Mouse (Mus musculus) liver, embryonic 12.5 days (tissue): Measurements from ENCODE around the gene Tulp4. TPM values are rescaled to one million over a fixed set of nuclear protein-coding genes. Genes with fewer than 3 reads are reported as not detected.
"Not testable (repeated sequence)": the region's sequence is repeated elsewhere in the genome, so short reads cannot be mapped to it uniquely, and the experiment has no call there.

Experiments used
- ATAC-seq: fragments of 200-750 bp; cut with Nextera tagmentation; 2 replicates; pipeline ENCODE4 v1.8.0; 2017; ENCODE audit warnings: moderate number of reproducible peaks, mild to moderate bottlenecking, moderate library complexity
- H3K27ac ChIP-seq: fragments of 300-500 bp; sonication (generic); 2 replicates; pipeline ENCODE4 v1.5.1; 2016; ENCODE audit warnings: mild to moderate bottlenecking
- H3K27me3 ChIP-seq: fragments of 300-500 bp; sonication (generic); replicated peaks from 2 replicates; pipeline ENCODE4 v1.6.1; 2016; ENCODE audit warnings: mild to moderate bottlenecking, moderate library complexity
- H3K36me3 ChIP-seq: fragments of 300-500 bp; sonication (generic); 2 replicates; pipeline ENCODE4 v1.6.1; 2016; ENCODE audit warnings: mild to moderate bottlenecking, moderate library complexity
- H3K4me1 ChIP-seq: fragments of 300-500 bp; sonication (generic); 2 replicates; pipeline ENCODE4 v1.6.1; 2016
- H3K4me2 ChIP-seq: fragments of 300-500 bp; sonication (generic); 2 replicates; pipeline ENCODE4 v1.6.1; 2016; ENCODE audit warnings: mild to moderate bottlenecking, moderate library complexity
- H3K4me3 ChIP-seq: fragments of 300-500 bp; sonication (generic); 2 replicates; pipeline ENCODE4 v1.5.1; 2016; ENCODE audit warnings: mild to moderate bottlenecking, moderate library complexity
- H3K9ac ChIP-seq: fragments of 300-500 bp; sonication (generic); 2 replicates; pipeline ENCODE4 v1.6.1; 2016; ENCODE audit warnings: mild to moderate bottlenecking, moderate library complexity
- H3K9me3 ChIP-seq: fragments of 300-500 bp; sonication (generic); replicated peaks from 2 replicates; pipeline ENCODE4 v1.6.1; 2016; ENCODE audit warnings: mild to moderate bottlenecking, moderate library complexity
- WGBS: fragments of 180-500 bp; shearing (Covaris S2); methylation state at CpG from one replicate; pipeline ENCODE4 v1.1.7; 2016; ENCODE audit not compliant: insufficient replicate concordance; 5-methylcytosine and 5-hydroxymethylcytosine counted together
- polyA plus RNA-seq: library from polyadenylated mRNA; unstranded; fragments of >200 nt; fragmentation: Nextera tagmentation; extraction: Ambion mirVana; gene quantifications from 2 replicates; pipeline ENCODE4 v1.2.1, GENCODE M21; 2016

Tulp4 gene
- polyA plus RNA-seq, 1 experiment from 2014 or later = 40.1 TPM

- H3K4me1 ChIP-seq, H3K9me3 ChIP-seq, H3K27ac ChIP-seq, H3K27me3 ChIP-seq, H3K4me3 ChIP-seq, H3K36me3 ChIP-seq, H3K9ac ChIP-seq: not testable (repeated sequence)
- H3K4me2 ChIP-seq = peak within 1 kb of the TSS; percentile 39; the same call in 1 of the 2 replicates
- 0 out of 2 replicates have a peak, but pooled peaks have one; percentile 24 for ATAC-seq
- WGBS = 5% methylated on average over 16 of the region's 51 CpGs
Observed at GRCm38 (mm10) chr17:6256400-6257069, 150.3 kb downstream of the Tulp4 start, which contains the start of gene Tmem181a. TSS of gene Tmem181a (plus strand) at chr17:6256860.

GRCm38 (mm10) chr17:6257070-6257456 is 150.8 kb downstream of the Tulp4 start:
- not testable (repeated sequence) for H3K36me3 ChIP-seq, H3K27ac ChIP-seq, H3K9ac ChIP-seq, H3K4me1 ChIP-seq, H3K4me3 ChIP-seq, ATAC-seq, H3K9me3 ChIP-seq, H3K27me3 ChIP-seq
- H3K4me2 ChIP-seq = peak overlapping the region; percentile 39; the same call in 1 of the 2 replicates
- WGBS = 3% methylated on average over 18 of the region's 20 CpGs

- not testable (repeated sequence) for H3K27ac ChIP-seq, H3K9me3 ChIP-seq, H3K27me3 ChIP-seq, H3K4me1 ChIP-seq, H3K36me3 ChIP-seq
- peak overlapping the region; percentile 67 for H3K4me2 ChIP-seq
- peak overlapping the region; percentile 52; the same call in 1 of the 2 replicates for H3K9ac ChIP-seq
- WGBS = 2% methylated on average over 47 of the region's 84 CpGs
- peak overlapping the region; percentile 57 for H3K4me3 ChIP-seq
- peak; percentile 63 for ATAC-seq
Observed at GRCm38 (mm10) chr17:6269876-6270831, 163.9 kb downstream of the Tulp4 start.

- not testable (repeated sequence) for H3K27me3 ChIP-seq, ATAC-seq, H3K4me1 ChIP-seq, H3K9me3 ChIP-seq, H3K27ac ChIP-seq, H3K36me3 ChIP-seq
- WGBS = under 1% methylated on average over 24 of the region's 25 CpGs
- Histone ChIP-seq H3K9ac (peak overlapping the region; percentile 52; the same call in 1 of the 2 replicates), H3K4me3 (peak overlapping the region; percentile 57), H3K4me2 (peak overlapping the region; percentile 67)
Observed at GRCm38 (mm10) chr17:6270840-6271239, 164.6 kb downstream of the Tulp4 start.

GRCm38 (mm10) chr17:6271970-6272369 is 165.7 kb downstream of the Tulp4 start:
- 42% methylated on average over 6 of the region's 6 CpGs for WGBS
- not testable (repeated sequence) for H3K27ac ChIP-seq

GRCm38 (mm10) chr17:6274693-6275092 is 168.5 kb downstream of the Tulp4 start:
- not testable (repeated sequence) for H3K9ac ChIP-seq, H3K9me3 ChIP-seq, H3K27ac ChIP-seq, H3K4me1 ChIP-seq, H3K36me3 ChIP-seq, H3K27me3 ChIP-seq, H3K4me2 ChIP-seq, H3K4me3 ChIP-seq, ATAC-seq
- 70% methylated on average over 4 of the region's 6 CpGs for WGBS

More at GRCm38 (mm10) chr17:6271970-6272369, 165.7 kb downstream of the Tulp4 start:
- H3K4me3 ChIP-seq, H3K4me1 ChIP-seq, ATAC-seq, H3K36me3 ChIP-seq, H3K27me3 ChIP-seq, H3K9ac ChIP-seq, H3K9me3 ChIP-seq, H3K4me2 ChIP-seq: not testable (repeated sequence)

GRCm38 (mm10) chr17:6279205-6279604 is 173.0 kb downstream of the Tulp4 start:
- H3K4me2 ChIP-seq, ATAC-seq: not testable (repeated sequence)
- 54% methylated on average over 8 of the region's 8 CpGs for WGBS

GRCm38 (mm10) chr17:6279772-6280171 is 173.5 kb downstream of the Tulp4 start:
- not testable (repeated sequence) for ATAC-seq, H3K36me3 ChIP-seq, H3K27me3 ChIP-seq, H3K4me1 ChIP-seq, H3K27ac ChIP-seq, H3K4me2 ChIP-seq, H3K4me3 ChIP-seq, H3K9ac ChIP-seq, H3K9me3 ChIP-seq
- 81% methylated on average over 10 of the region's 10 CpGs for WGBS

More at GRCm38 (mm10) chr17:6279205-6279604, 173.0 kb downstream of the Tulp4 start:
- not testable (repeated sequence) for H3K36me3 ChIP-seq, H3K27me3 ChIP-seq, H3K9ac ChIP-seq, H3K27ac ChIP-seq, H3K9me3 ChIP-seq, H3K4me3 ChIP-seq, H3K4me1 ChIP-seq

GRCm38 (mm10) chr17:6280513-6280912 is 174.3 kb downstream of the Tulp4 start:
- 87% methylated on average over 17 of the region's 19 CpGs for WGBS
- not testable (repeated sequence) for H3K27ac ChIP-seq, H3K36me3 ChIP-seq, ATAC-seq, H3K4me1 ChIP-seq, H3K27me3 ChIP-seq, H3K4me2 ChIP-seq, H3K9me3 ChIP-seq, H3K4me3 ChIP-seq, H3K9ac ChIP-seq

- WGBS = 82% methylated on average over 8 of the region's 10 CpGs
- not testable (repeated sequence) for H3K27ac ChIP-seq, H3K36me3 ChIP-seq, H3K4me3 ChIP-seq, H3K4me1 ChIP-seq, H3K9me3 ChIP-seq, ATAC-seq, H3K9ac ChIP-seq, H3K27me3 ChIP-seq, H3K4me2 ChIP-seq
Observed at GRCm38 (mm10) chr17:6283137-6283536, 176.9 kb downstream of the Tulp4 start.

GRCm38 (mm10) chr17:6286169-6286568 is 179.9 kb downstream of the Tulp4 start:
- not testable (repeated sequence) for ATAC-seq
- WGBS = 92% methylated on average over 5 of the region's 5 CpGs

GRCm38 (mm10) chr17:6289045-6289444 is 182.8 kb downstream of the Tulp4 start:
- H3K9me3 ChIP-seq, H3K27me3 ChIP-seq, H3K36me3 ChIP-seq, H3K4me3 ChIP-seq, ATAC-seq, H3K4me2 ChIP-seq, H3K9ac ChIP-seq, H3K27ac ChIP-seq, H3K4me1 ChIP-seq: not testable (repeated sequence)
- WGBS = 85% methylated on average over 11 of the region's 12 CpGs

More at GRCm38 (mm10) chr17:6286169-6286568, 179.9 kb downstream of the Tulp4 start:
- H3K9me3 ChIP-seq, H3K27me3 ChIP-seq, H3K4me1 ChIP-seq, H3K27ac ChIP-seq, H3K4me3 ChIP-seq, H3K9ac ChIP-seq, H3K36me3 ChIP-seq, H3K4me2 ChIP-seq: not testable (repeated sequence)
